Comparison of ENCODE assay signal across 8 mouse cellular contexts in genomic region chr2:30177700-30178675, GRCm38 (mm10). TPM values are rescaled to one million over a fixed set of nuclear protein-coding genes. Genes with fewer than 3 reads are reported as not detected.
DNase-seq lines count a peak whose midpoint lies in the region; ATAC-seq and TF ChIP-seq lines count a peak whose summit lies in the region.

Gene Spout1 (minus strand): TSS chr2:30178459.

- peaks cover 8% of the 10 kb centered on the region; the same call in 1 of the 2 replicates for H3K9me3 ChIP-seq in forebrain, embryonic 10.5 days
- no peaks in the 10 kb centered on the region for H3K9me3 ChIP-seq in heart, embryonic 15.5 days (replicated peaks)
- no peaks in the 10 kb centered on the region; the same call in 1 of the 2 replicates for H3K9me3 ChIP-seq in liver, embryonic 14.5 days (ENCODE audit: control insufficient read depth, low read length)
- no peaks in the 10 kb centered on the region for H3K9me3 ChIP-seq in neural tube, embryonic 11.5 days (ENCODE audit: control insufficient read depth, low read length)
- H3K9me3 ChIP-seq in stomach, postnatal 0 days (ENCODE audit: control insufficient read depth, low read length): no peaks in the 10 kb centered on the region

- peak; percentile 97 for ATAC-seq in heart, embryonic 15.5 days (replicated peaks; ENCODE audit: insufficient number of reproducible peaks, insufficient read depth, low FRiP score, low read depth)
- peak; percentile 96 for ATAC-seq in liver, embryonic 14.5 days (ENCODE audit: insufficient read depth)
- peak; percentile 99 for ATAC-seq in neural tube, embryonic 11.5 days (ENCODE audit: insufficient read depth, low FRiP score, low TSS enrichment)
- peak; percentile 98 for ATAC-seq in stomach, postnatal 0 days (ENCODE audit: low FRiP score, low TSS enrichment)

- H3K27ac ChIP-seq in forebrain, embryonic 10.5 days: peak within 1 kb of the TSS; percentile 80
- peak within 1 kb of the TSS; percentile 13; the same call in 1 of the 2 replicates for H3K27ac ChIP-seq in heart, embryonic 15.5 days
- H3K27ac ChIP-seq in liver, embryonic 14.5 days: no peak within 1 kb of the TSS
- no peak within 1 kb of the TSS for H3K27ac ChIP-seq in neural tube, embryonic 11.5 days (ENCODE audit: low read depth, low read length)
- H3K27ac ChIP-seq in stomach, postnatal 0 days (replicated peaks): peak within 1 kb of the TSS; percentile 58

- peaks cover 45% of the 10 kb centered on the region for H3K36me3 ChIP-seq in forebrain, embryonic 10.5 days (replicated peaks)
- peaks cover 33% of the 10 kb centered on the region for H3K36me3 ChIP-seq in heart, embryonic 15.5 days
- peaks cover 23% of the 10 kb centered on the region for H3K36me3 ChIP-seq in liver, embryonic 14.5 days (replicated peaks; ENCODE audit: control insufficient read depth, insufficient read depth, low read depth)
- H3K36me3 ChIP-seq in neural tube, embryonic 11.5 days (ENCODE audit: control insufficient read depth, insufficient read depth, low read length): peaks cover 18% of the 10 kb centered on the region
- H3K36me3 ChIP-seq in stomach, postnatal 0 days (ENCODE audit: control insufficient read depth, insufficient read depth, low read length): peaks cover 17% of the 10 kb centered on the region; the same call in 1 of the 2 replicates

- peak within 1 kb of the TSS; percentile 69 for H3K9ac ChIP-seq in heart, embryonic 15.5 days
- peak within 1 kb of the TSS; percentile 61 for H3K9ac ChIP-seq in liver, embryonic 14.5 days (replicated peaks)
- peak within 1 kb of the TSS; percentile 60 for H3K9ac ChIP-seq in neural tube, embryonic 11.5 days (ENCODE audit: low read length)
- peak within 1 kb of the TSS; percentile 81 for H3K9ac ChIP-seq in stomach, postnatal 0 days (ENCODE audit: low read length)

- WGBS in forebrain, embryonic 10.5 days: 4% methylated on average over 54 of the region's 54 CpGs
- WGBS in heart, embryonic 15.5 days: 1% methylated on average over 54 of the region's 54 CpGs
- 2% methylated on average over 54 of the region's 54 CpGs for WGBS in liver, embryonic 14.5 days (ENCODE audit: insufficient replicate concordance)
- 3% methylated on average over 54 of the region's 54 CpGs for whole genome bisulfite sequencing in neural tube, embryonic 11.5 days
- 3% methylated on average over 50 of the region's 54 CpGs for WGBS in stomach, postnatal 0 days

- peak; percentile 89 to 92 for DNase-seq in CD8-positive naive resting alpha-beta T cell, adult 2 months (ENCODE audit: low read depth in 2 of 2, low spot score in 2 of 2)
- peak; percentile 94 for DNase-seq in c-Kit-positive CD71-negative TER-119-negative erythroid progenitor cells, embryonic 14.5 days (ENCODE audit: low read depth)
- peak; percentile 97 for DNase-seq in forebrain, embryonic 10.5 days (ENCODE audit: extremely low spot score, low spot score)
- peak; percentile 96 to 98 for DNase-seq in kidney, postnatal 25 days
- DNase-seq in liver, embryonic 14.5 days (ENCODE audit: low read depth in 3 of 3, low spot score in 3 of 3): peak; percentile 88 to 89 (median 89)
- DNase-seq in neural tube, embryonic 11.5 days (ENCODE audit: low spot score): peak; percentile 98
- DNase-seq in stomach, postnatal 0 days (ENCODE audit: low spot score): peak; percentile 98

- peak within 1 kb of the TSS; percentile 83 for H3K4me2 ChIP-seq in heart, embryonic 15.5 days
- peak within 1 kb of the TSS; percentile 76 for H3K4me2 ChIP-seq in liver, embryonic 14.5 days (ENCODE audit: low read depth)
- H3K4me2 ChIP-seq in neural tube, embryonic 11.5 days (ENCODE audit: low read depth): peak within 1 kb of the TSS; percentile 70
- H3K4me2 ChIP-seq in stomach, postnatal 0 days (replicated peaks; ENCODE audit: low read depth): peak within 1 kb of the TSS; percentile 91

- peaks cover 2% of the 10 kb centered on the region for H3K27me3 ChIP-seq in forebrain, embryonic 10.5 days (ENCODE audit: poor library complexity, severe bottlenecking)
- no peaks in the 10 kb centered on the region for H3K27me3 ChIP-seq in heart, embryonic 15.5 days
- H3K27me3 ChIP-seq in liver, embryonic 14.5 days (ENCODE audit: control insufficient read depth, insufficient read depth, low read length): no peaks in the 10 kb centered on the region
- H3K27me3 ChIP-seq in neural tube, embryonic 11.5 days (ENCODE audit: control insufficient read depth, insufficient read depth, low read length): no peaks in the 10 kb centered on the region
- H3K27me3 ChIP-seq in stomach, postnatal 0 days (ENCODE audit: control insufficient read depth, insufficient read depth, low read length): no peaks in the 10 kb centered on the region

- H3K4me3 ChIP-seq in forebrain, embryonic 10.5 days: peak within 1 kb of the TSS; percentile 61
- H3K4me3 ChIP-seq in heart, embryonic 15.5 days: peak within 1 kb of the TSS; percentile 69
- H3K4me3 ChIP-seq in liver, embryonic 14.5 days (ENCODE audit: insufficient read depth in 1 of 2, low read depth in 2 of 2, low read length in 2 of 2): peak within 1 kb of the TSS; percentile 68 to 74
- peak within 1 kb of the TSS; percentile 68 for H3K4me3 ChIP-seq in neural tube, embryonic 11.5 days (ENCODE audit: low read depth, low read length)
- H3K4me3 ChIP-seq in stomach, postnatal 0 days (ENCODE audit: low read depth, low read length): peak within 1 kb of the TSS; percentile 62

- H3K4me1 ChIP-seq in forebrain, embryonic 10.5 days: peaks cover 18% of the 10 kb centered on the region
- peaks cover 14% of the 10 kb centered on the region for H3K4me1 ChIP-seq in heart, embryonic 15.5 days (replicated peaks)
- H3K4me1 ChIP-seq in liver, embryonic 14.5 days (replicated peaks; ENCODE audit: control insufficient read depth in 2 of 2, insufficient read depth in 2 of 2, low read length in 1 of 2): peaks cover 5 to 8% of the 10 kb centered on the region in 2 experiments; a peak in 3 of 4 replicates
- H3K4me1 ChIP-seq in neural tube, embryonic 11.5 days (ENCODE audit: control insufficient read depth, insufficient read depth, low read length): peaks cover 6% of the 10 kb centered on the region
- peaks cover 6% of the 10 kb centered on the region; the same call in 1 of the 2 replicates for H3K4me1 ChIP-seq in stomach, postnatal 0 days (replicated peaks; ENCODE audit: control insufficient read depth, insufficient read depth)

- TF ChIP-seq EP300 in liver, embryonic 14.5 days (IDR thresholded peaks at IDR 0.05; ENCODE audit: low read depth): no peak
- TF ChIP-seq EP300 in stomach, postnatal 0 days (optimal IDR thresholded peaks at IDR 0.05): no peak

- no peak for TF ChIP-seq CTCF in liver, embryonic 14.5 days (IDR thresholded peaks at IDR 0.05; ENCODE audit: low read depth)
- TF ChIP-seq CTCF in stomach, postnatal 0 days (IDR thresholded peaks at IDR 0.05; ENCODE audit: low read depth): no peak

RNA-seq across cellular contexts. Expression of gene Spout1, which starts in this region (rescaled TPM):
- polyA plus RNA-seq in forebrain, embryonic 10.5 days (2016; fragmentation: Nextera tagmentation; extraction: Ambion mirVana): 92.5 and 96.1 TPM in 2 replicates
- 27.3 and 36.3 TPM in 2 replicates for polyA plus RNA-seq in heart, embryonic 15.5 days (2015; fragmentation: Nextera tagmentation; extraction: Ambion mirVana)
- 18.6 and 20.3 TPM in 2 replicates for polyA plus RNA-seq in liver, embryonic 14.5 days (2012; rRNA removed)
- 18.7 and 25.2 TPM in 2 replicates for polyA plus RNA-seq in liver, embryonic 14.5 days (2014; fragmentation: Nextera tagmentation; extraction: Ambion mirVana)
- 70.8 and 75.2 TPM in 2 replicates for polyA plus RNA-seq in neural tube, embryonic 11.5 days (2014; fragmentation: Nextera tagmentation; extraction: Ambion mirVana)
- polyA plus RNA-seq in stomach, postnatal 0 days (2015; fragmentation: Nextera tagmentation; extraction: Ambion mirVana): 23.9 and 24.0 TPM in 2 replicates

Comparison
In these comparisons a context has a peak if more than half of its experiments do, and no peak if none do; other contexts are left out.
1. H3K27ac ChIP-seq: peak in forebrain, embryonic 10.5 days (single experiment), heart, embryonic 15.5 days (single experiment) and stomach, postnatal 0 days (single experiment); none in liver, embryonic 14.5 days (single experiment) and neural tube, embryonic 11.5 days (single experiment).
2. Peak in every context shown above with its lines, with median percentiles within 50 percentile points of each other: DNase-seq, H3K4me3 ChIP-seq, ATAC-seq, H3K4me2 ChIP-seq and H3K9ac ChIP-seq.